Mouse (Mus musculus) C2C12 (cell line): ENCODE data around the gene Mxd4. TPM values are rescaled to one million over a fixed set of nuclear protein-coding genes. Genes with fewer than 3 reads are reported as not detected.

Experiments used
- H3K27me3 ChIP-seq: one replicate; pipeline ENCODE4 v1.6.1; 2011; ENCODE audit not compliant: control insufficient read depth, insufficient read depth, insufficient read length
- H3K36me3 ChIP-seq: one replicate; pipeline ENCODE4 v1.6.1; 2011; ENCODE audit not compliant: control insufficient read depth, insufficient read depth
- H3K4me3 ChIP-seq: one replicate; pipeline ENCODE4 v1.5.1; 2011; ENCODE audit warnings: mild to moderate bottlenecking, control low read depth; ENCODE audit not compliant: poor library complexity, insufficient read depth, severe bottlenecking
- H3K79me2 ChIP-seq: one replicate; pipeline ENCODE4 v1.6.1; 2011; ENCODE audit not compliant: control insufficient read depth, insufficient read depth
- H3K79me3 ChIP-seq: one replicate; pipeline ENCODE4 v1.6.1; 2011; ENCODE audit warnings: low read depth, control low read depth
- H3ac ChIP-seq: one replicate; pipeline ENCODE3; 2011; ENCODE audit warnings: low read depth; ENCODE audit not compliant: control insufficient read depth, insufficient read length
- CEBPB ChIP-seq: IDR thresholded peaks from one replicate; pipeline ENCODE4 v1.6.1; 2011; ENCODE audit warnings: low read depth, mild to moderate bottlenecking, control low read depth, moderate library complexity
- CTCF ChIP-seq: IDR thresholded peaks from one replicate; pipeline ENCODE4 v1.5.1; 2011; ENCODE audit not compliant: control insufficient read depth, insufficient read depth, insufficient read length
- FOSL1 ChIP-seq: IDR thresholded peaks from one replicate; pipeline ENCODE4 v1.8.0; 2011; ENCODE audit warnings: mild to moderate bottlenecking, low read length; ENCODE audit not compliant: poor library complexity, insufficient read depth, severe bottlenecking
- MAX ChIP-seq: IDR thresholded peaks from one replicate; pipeline ENCODE4 v1.6.1; 2011; ENCODE audit warnings: mild to moderate bottlenecking, control low read depth
- MYOD1 ChIP-seq: IDR thresholded peaks from one replicate; pipeline ENCODE4 v1.6.1; 2011; ENCODE audit warnings: low read depth; ENCODE audit not compliant: control insufficient read depth, insufficient read length
- MYOG ChIP-seq: IDR thresholded peaks from one replicate; pipeline ENCODE4 v1.6.1; 2011; ENCODE audit not compliant: control insufficient read depth, insufficient read length; ENCODE audit errors: extremely low read depth
- USF1 ChIP-seq: IDR thresholded peaks from one replicate; pipeline ENCODE4 v1.6.1; 2011; ENCODE audit warnings: low read depth, mild to moderate bottlenecking, control low read depth, moderate library complexity
- polyA plus RNA-seq: library from polyadenylated mRNA; unstranded; fragments of >200 nt; fragmentation: generic; extraction: Trizol; gene quantifications from one replicate; pipeline ENCODE4 v1.2.1, GENCODE M21; 2012; ENCODE audit warnings: missing spikeins

Gene Mxd4
- polyA plus RNA-seq, 1 experiment, result 15.3 TPM

GRCm38 (mm10) chr5:34194975-34195662 lies 7.6 kb upstream of the Mxd4 start:
- no peak for TF ChIP-seq CEBPB
- no peak for TF ChIP-seq USF1
- no peaks in the 10 kb centered on the region for H3K79me2 ChIP-seq
- no peak overlapping the region for H3ac ChIP-seq
- no peaks in the 10 kb centered on the region for H3K36me3 ChIP-seq
- H3K27me3 ChIP-seq, result peaks cover 15% of the 10 kb centered on the region
- H3K4me3 ChIP-seq, result no peak overlapping the region
- no peaks in the 10 kb centered on the region for H3K79me3 ChIP-seq

- no peak overlapping the region for H3ac ChIP-seq
- TF ChIP-seq MAX (no peak), FOSL1 (no peak), CEBPB (no peak), USF1 (no peak), CTCF (no peak), MYOG (no peak), MYOD1 (no peak)
- no peaks in the 10 kb centered on the region for H3K79me2 ChIP-seq
- H3K27me3 ChIP-seq, result peaks cover 13% of the 10 kb centered on the region
- no peaks in the 10 kb centered on the region for H3K79me3 ChIP-seq
- H3K4me3 ChIP-seq, result no peak overlapping the region
- no peaks in the 10 kb centered on the region for H3K36me3 ChIP-seq
Observed at GRCm38 (mm10) chr5:34194426-34194825, 6.9 kb upstream of the Mxd4 start.

GRCm38 (mm10) chr5:34191843-34192242 lies 4.3 kb upstream of the Mxd4 start:
- Histone ChIP-seq H3K36me3 (no peaks in the 10 kb centered on the region), H3K79me2 (no peaks in the 10 kb centered on the region), H3K79me3 (no peaks in the 10 kb centered on the region), H3K4me3 (no peak overlapping the region), H3ac (no peak overlapping the region), H3K27me3 (no peaks in the 10 kb centered on the region)
- TF ChIP-seq MYOD1, result no peak
- TF ChIP-seq CEBPB, result no peak
- TF ChIP-seq MYOG, result no peak
- no peak for TF ChIP-seq USF1
- TF ChIP-seq FOSL1, result no peak
- no peak for TF ChIP-seq CTCF
- no peak for TF ChIP-seq MAX

GRCm38 (mm10) chr5:34191021-34191420 lies 3.5 kb upstream of the Mxd4 start:
- H3K79me2 ChIP-seq, result no peaks in the 10 kb centered on the region
- no peak overlapping the region for H3K4me3 ChIP-seq
- TF ChIP-seq MYOD1 (no peak), MAX (no peak), CTCF (no peak)
- no peak overlapping the region for H3ac ChIP-seq
- no peaks in the 10 kb centered on the region for H3K36me3 ChIP-seq
- H3K79me3 ChIP-seq, result no peaks in the 10 kb centered on the region
- H3K27me3 ChIP-seq, result no peaks in the 10 kb centered on the region

- no peak for TF ChIP-seq USF1
- TF ChIP-seq CTCF, result no peak
- TF ChIP-seq MAX, result no peak
- TF ChIP-seq MYOD1, result no peak
- no peak for TF ChIP-seq MYOG
- no peak for TF ChIP-seq CEBPB
- TF ChIP-seq FOSL1, result no peak
- Histone ChIP-seq H3K79me3 (no peaks in the 10 kb centered on the region), H3K36me3 (no peaks in the 10 kb centered on the region), H3ac (no peak overlapping the region), H3K4me3 (no peak overlapping the region), H3K27me3 (no peaks in the 10 kb centered on the region), H3K79me2 (no peaks in the 10 kb centered on the region)
Observed at GRCm38 (mm10) chr5:34189521-34189920, 2.0 kb upstream of the Mxd4 start.

GRCm38 (mm10) chr5:34188856-34189255 lies 1.3 kb upstream of the Mxd4 start:
- Histone ChIP-seq H3ac (no peak overlapping the region), H3K79me3 (no peaks in the 10 kb centered on the region), H3K4me3 (no peak overlapping the region), H3K79me2 (no peaks in the 10 kb centered on the region), H3K36me3 (no peaks in the 10 kb centered on the region), H3K27me3 (no peaks in the 10 kb centered on the region)
- TF ChIP-seq CTCF (no peak), MYOD1 (no peak), MAX (no peak), FOSL1 (no peak), MYOG (no peak), CEBPB (no peak), USF1 (no peak)
